Mouse (Mus musculus): ENCODE results near the gene Rapgef3. TPM values are rescaled to one million over a fixed set of nuclear protein-coding genes. Genes with fewer than 3 reads are reported as not detected.

Gene Rapgef3
- polyA plus RNA-seq, 1 experiment from 2014 or later: 13.3 TPM

- no peaks in the 10 kb centered on the region for H3K36me3 ChIP-seq (ENCODE audit: control insufficient read depth, insufficient read depth)
- H3K27me3 ChIP-seq (replicated peaks; ENCODE audit: control insufficient read depth, insufficient read depth, low read length): 0 out of 2 replicates have a peak, but pooled peaks cover 5% of the 10 kb centered on the region
- H3K27ac ChIP-seq (ENCODE audit: low read length): peak overlapping the region; percentile 35; the same call in 1 of the 2 replicates
- H3K9me3 ChIP-seq (ENCODE audit: control insufficient read depth, low read length): no peaks in the 10 kb centered on the region
- 4% methylated on average over 8 of the region's 8 CpGs for WGBS
- peak overlapping the region; percentile 55 for H3K4me3 ChIP-seq (replicated peaks; ENCODE audit: low read length)
- H3K4me2 ChIP-seq (ENCODE audit: low read length): peak overlapping the region; percentile 96
- H3K4me1 ChIP-seq (replicated peaks; ENCODE audit: control insufficient read depth, insufficient read depth, low read length): peaks cover 26% of the 10 kb centered on the region
- peak; percentile 19; the same call in 1 of the 2 replicates for ATAC-seq
- H3K9ac ChIP-seq (replicated peaks; ENCODE audit: low read depth, low read length): peak overlapping the region; percentile 43
Observed at GRCm38 (mm10) chr15:97766194-97766593, 1.6 kb downstream of the Rapgef3 start.

GRCm38 (mm10) chr15:97765090-97765794 lies 2.5 kb downstream of the Rapgef3 start:
- Histone ChIP-seq H3K9me3 (ENCODE audit: control insufficient read depth, low read length) (no peaks in the 10 kb centered on the region), H3K27ac (ENCODE audit: low read length) (no peak overlapping the region), H3K27me3 (replicated peaks; ENCODE audit: control insufficient read depth, insufficient read depth, low read length) (0 out of 2 replicates have a peak, but pooled peaks cover 5% of the 10 kb centered on the region), H3K36me3 (ENCODE audit: control insufficient read depth, insufficient read depth) (no peaks in the 10 kb centered on the region), H3K9ac (replicated peaks; ENCODE audit: low read depth, low read length) (no peak overlapping the region), H3K4me1 (replicated peaks; ENCODE audit: control insufficient read depth, insufficient read depth, low read length) (peaks cover 26% of the 10 kb centered on the region), H3K4me2 (ENCODE audit: low read length) (peak overlapping the region; percentile 26), H3K4me3 (replicated peaks; ENCODE audit: low read length) (peak overlapping the region; percentile 11; the same call in 1 of the 2 replicates)
- no peak for ATAC-seq
- WGBS: 48% methylated on average over 13 of the region's 13 CpGs

GRCm38 (mm10) chr15:97764532-97764931 lies 3.2 kb downstream of the Rapgef3 start:
- Histone ChIP-seq H3K9me3 (ENCODE audit: control insufficient read depth, low read length) (no peaks in the 10 kb centered on the region), H3K4me3 (replicated peaks; ENCODE audit: low read length) (no peak overlapping the region), H3K27ac (ENCODE audit: low read length) (no peak overlapping the region), H3K4me2 (ENCODE audit: low read length) (no peak overlapping the region), H3K4me1 (replicated peaks; ENCODE audit: control insufficient read depth, insufficient read depth, low read length) (peaks cover 26% of the 10 kb centered on the region), H3K36me3 (ENCODE audit: control insufficient read depth, insufficient read depth) (no peaks in the 10 kb centered on the region), H3K9ac (replicated peaks; ENCODE audit: low read depth, low read length) (no peak overlapping the region), H3K27me3 (replicated peaks; ENCODE audit: control insufficient read depth, insufficient read depth, low read length) (0 out of 2 replicates have a peak, but pooled peaks cover under 1% of the 10 kb centered on the region)
- 84% methylated on average over 2 of the region's 2 CpGs for WGBS
- ATAC-seq: no peak

DNA sequence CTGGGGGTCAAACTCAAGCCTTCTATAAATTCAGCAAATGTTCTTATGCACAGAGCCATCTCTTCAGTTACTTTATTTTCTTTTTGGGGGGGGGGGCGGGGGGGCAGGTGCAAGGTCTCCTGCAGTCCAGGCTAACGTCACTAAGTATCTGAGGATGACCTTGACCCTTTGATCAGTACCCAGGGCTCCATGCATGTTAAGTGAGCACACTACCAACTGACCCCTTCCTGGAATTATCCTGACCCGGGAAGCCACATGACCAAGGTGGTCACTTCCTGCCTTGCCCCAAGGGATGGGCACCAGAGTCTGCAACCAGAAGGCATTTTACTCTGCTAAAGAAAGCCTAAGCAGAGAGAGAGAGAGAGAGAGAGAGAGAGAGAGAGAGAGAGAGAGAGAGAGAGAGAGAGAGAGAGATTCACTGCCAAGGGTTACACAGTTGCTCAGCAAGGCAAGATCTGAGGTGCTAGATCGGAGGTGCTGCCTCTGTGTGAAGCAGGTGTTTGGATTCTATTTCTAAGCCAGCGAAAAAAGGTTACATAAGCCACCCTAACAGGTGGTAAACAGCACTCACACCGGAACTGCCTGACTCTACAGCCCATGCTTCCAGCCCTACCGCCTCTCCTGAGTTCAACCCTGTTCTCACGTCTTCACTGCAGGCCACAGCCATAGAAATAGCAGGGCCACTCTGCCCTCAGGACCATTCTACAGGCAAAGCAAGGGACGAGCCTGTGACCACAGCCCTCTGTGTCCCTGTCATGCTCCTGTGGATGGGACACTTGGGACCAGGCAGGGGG lies 4.3 kb downstream of the Rapgef3 start:
- Histone ChIP-seq H3K27me3 (replicated peaks; ENCODE audit: control insufficient read depth, insufficient read depth, low read length) (no peaks in the 10 kb centered on the region), H3K36me3 (ENCODE audit: control insufficient read depth, insufficient read depth) (no peaks in the 10 kb centered on the region), H3K4me3 (replicated peaks; ENCODE audit: low read length) (no peak overlapping the region), H3K4me2 (ENCODE audit: low read length) (no peak overlapping the region), H3K4me1 (replicated peaks; ENCODE audit: control insufficient read depth, insufficient read depth, low read length) (peaks cover 26% of the 10 kb centered on the region), H3K9ac (replicated peaks; ENCODE audit: low read depth, low read length) (no peak overlapping the region), H3K27ac (ENCODE audit: low read length) (no peak overlapping the region), H3K9me3 (ENCODE audit: control insufficient read depth, low read length) (no peaks in the 10 kb centered on the region)
- ATAC-seq: no peak
- whole genome bisulfite sequencing: 70% methylated on average over 9 of the region's 9 CpGs

DNA sequence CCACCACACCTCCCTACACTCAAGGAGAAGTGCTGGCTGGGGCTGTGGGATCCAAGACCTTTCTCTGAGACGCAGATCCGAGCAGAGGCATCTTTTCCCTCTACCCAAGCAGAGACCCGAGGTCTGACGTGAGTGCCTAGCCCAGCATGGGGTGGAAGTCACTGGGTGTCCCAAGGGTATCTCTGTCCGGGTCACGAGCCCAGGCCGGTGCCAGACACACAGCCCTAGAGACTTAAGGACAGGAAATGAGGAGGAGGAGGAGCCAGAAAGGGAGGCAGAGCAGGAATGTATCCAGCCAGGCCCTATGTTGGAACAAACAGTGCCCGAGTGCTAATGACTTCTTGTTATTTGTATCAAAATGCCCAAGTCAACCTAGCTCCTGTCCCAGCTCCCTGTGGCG lies 5.0 kb downstream of the Rapgef3 start:
- Histone ChIP-seq H3K27me3 (replicated peaks; ENCODE audit: control insufficient read depth, insufficient read depth, low read length) (no peaks in the 10 kb centered on the region), H3K9me3 (ENCODE audit: control insufficient read depth, low read length) (no peaks in the 10 kb centered on the region), H3K4me3 (replicated peaks; ENCODE audit: low read length) (no peak overlapping the region), H3K36me3 (ENCODE audit: control insufficient read depth, insufficient read depth) (no peaks in the 10 kb centered on the region), H3K27ac (ENCODE audit: low read length) (no peak overlapping the region), H3K9ac (replicated peaks; ENCODE audit: low read depth, low read length) (no peak overlapping the region), H3K4me2 (ENCODE audit: low read length) (no peak overlapping the region), H3K4me1 (replicated peaks; ENCODE audit: control insufficient read depth, insufficient read depth, low read length) (peaks cover 20% of the 10 kb centered on the region)
- WGBS: 74% methylated on average over 9 of the region's 9 CpGs
- no peak for ATAC-seq

- Histone ChIP-seq H3K27me3 (replicated peaks; ENCODE audit: control insufficient read depth, insufficient read depth, low read length) (no peaks in the 10 kb centered on the region), H3K9me3 (ENCODE audit: control insufficient read depth, low read length) (no peaks in the 10 kb centered on the region), H3K36me3 (ENCODE audit: control insufficient read depth, insufficient read depth) (no peaks in the 10 kb centered on the region), H3K27ac (ENCODE audit: low read length) (no peak overlapping the region), H3K9ac (replicated peaks; ENCODE audit: low read depth, low read length) (no peak overlapping the region), H3K4me3 (replicated peaks; ENCODE audit: low read length) (no peak overlapping the region), H3K4me2 (ENCODE audit: low read length) (no peak overlapping the region), H3K4me1 (replicated peaks; ENCODE audit: control insufficient read depth, insufficient read depth, low read length) (peaks cover 8% of the 10 kb centered on the region)
- WGBS: 47% methylated on average over 13 of the region's 13 CpGs
- no peak for ATAC-seq
Observed at GRCm38 (mm10) chr15:97761438-97761837, 6.3 kb downstream of the Rapgef3 start.

GRCm38 (mm10) chr15:97760952-97761351 lies 6.8 kb downstream of the Rapgef3 start:
- Histone ChIP-seq H3K9me3 (ENCODE audit: control insufficient read depth, low read length) (no peaks in the 10 kb centered on the region), H3K4me3 (replicated peaks; ENCODE audit: low read length) (no peak overlapping the region), H3K9ac (replicated peaks; ENCODE audit: low read depth, low read length) (no peak overlapping the region), H3K27me3 (replicated peaks; ENCODE audit: control insufficient read depth, insufficient read depth, low read length) (no peaks in the 10 kb centered on the region), H3K4me1 (replicated peaks; ENCODE audit: control insufficient read depth, insufficient read depth, low read length) (peaks cover 4% of the 10 kb centered on the region), H3K27ac (ENCODE audit: low read length) (no peak overlapping the region), H3K36me3 (ENCODE audit: control insufficient read depth, insufficient read depth) (no peaks in the 10 kb centered on the region), H3K4me2 (ENCODE audit: low read length) (no peak overlapping the region)
- no peak for ATAC-seq
- 58% methylated on average over 5 of the region's 5 CpGs for WGBS

DNA sequence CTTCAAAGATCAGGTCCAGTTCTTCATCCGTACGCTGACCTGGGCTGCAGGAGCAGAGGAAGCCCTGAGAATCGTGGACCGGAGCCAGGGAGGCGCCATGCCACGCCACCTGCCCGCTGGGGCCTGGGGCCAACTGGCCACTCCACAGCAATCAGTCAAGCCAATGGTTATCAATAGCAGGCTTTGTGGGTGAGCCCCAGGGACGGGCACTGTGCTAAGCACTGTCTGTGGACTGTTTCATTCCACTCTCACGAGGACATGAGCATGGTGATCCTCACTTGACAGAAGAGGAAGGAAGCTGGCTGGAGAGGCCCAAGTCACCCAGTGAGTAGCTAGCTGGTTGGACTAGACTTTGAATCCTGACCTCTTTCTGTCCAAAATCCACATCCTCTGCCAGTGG lies 7.8 kb downstream of the Rapgef3 start:
- Histone ChIP-seq H3K4me3 (replicated peaks; ENCODE audit: low read length) (no peak overlapping the region), H3K36me3 (ENCODE audit: control insufficient read depth, insufficient read depth) (no peaks in the 10 kb centered on the region), H3K27me3 (replicated peaks; ENCODE audit: control insufficient read depth, insufficient read depth, low read length) (no peaks in the 10 kb centered on the region), H3K27ac (ENCODE audit: low read length) (no peak overlapping the region), H3K4me2 (ENCODE audit: low read length) (no peak overlapping the region), H3K9ac (replicated peaks; ENCODE audit: low read depth, low read length) (no peak overlapping the region), H3K4me1 (replicated peaks; ENCODE audit: control insufficient read depth, insufficient read depth, low read length) (no peaks in the 10 kb centered on the region), H3K9me3 (ENCODE audit: control insufficient read depth, low read length) (no peaks in the 10 kb centered on the region)
- 88% methylated on average over 9 of the region's 9 CpGs for WGBS
- ATAC-seq: no peak

DNA sequence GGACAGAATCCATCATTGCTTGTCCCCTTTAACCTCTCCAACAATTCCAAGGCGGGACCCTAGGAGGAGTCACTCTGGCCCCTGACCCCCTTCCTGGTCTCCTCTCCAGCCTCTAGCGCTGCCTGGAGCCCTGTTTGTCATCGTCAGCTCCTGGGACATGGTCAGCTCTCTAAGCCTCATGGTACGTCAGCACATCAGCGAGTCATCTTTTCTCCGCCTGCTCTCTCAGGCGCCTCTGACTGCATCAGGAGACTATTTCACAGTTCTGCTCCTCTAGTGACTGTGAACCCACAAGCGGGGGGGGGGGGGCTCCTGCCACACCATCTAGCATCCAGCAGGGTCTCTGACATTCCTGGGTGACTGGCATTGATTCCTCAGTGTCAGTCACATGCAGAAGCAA lies 12.4 kb downstream of the Rapgef3 start:
- H3K4me3 ChIP-seq (replicated peaks; ENCODE audit: low read length): no peak overlapping the region
- H3K9me3 ChIP-seq (ENCODE audit: control insufficient read depth, low read length): no peaks in the 10 kb centered on the region
- no peaks in the 10 kb centered on the region for H3K27me3 ChIP-seq (replicated peaks; ENCODE audit: control insufficient read depth, insufficient read depth, low read length)
- H3K27ac ChIP-seq (ENCODE audit: low read length): no peak overlapping the region
- H3K4me2 ChIP-seq (ENCODE audit: low read length): no peak overlapping the region
- no peak overlapping the region for H3K9ac ChIP-seq (replicated peaks; ENCODE audit: low read depth, low read length)
- H3K36me3 ChIP-seq (ENCODE audit: control insufficient read depth, insufficient read depth): no peaks in the 10 kb centered on the region
- H3K4me1 ChIP-seq (replicated peaks; ENCODE audit: control insufficient read depth, insufficient read depth, low read length): peaks cover 6% of the 10 kb centered on the region
- WGBS: 60% methylated on average over 8 of the region's 8 CpGs
- no peak for ATAC-seq

All from forebrain, embryonic 16.5 days (tissue).